Mouse (Mus musculus) G1E-ER4 (cell line): ENCODE data around the gene Nusap1. TPM values are rescaled to one million over a fixed set of nuclear protein-coding genes. Genes with fewer than 3 reads are reported as not detected.

Experiments used
- GATA1 ChIP-seq: IDR thresholded peaks from one replicate; pipeline ENCODE4 v1.8.0; 2012; ENCODE audit warnings: low read length, inconsistent platforms
- polyA plus RNA-seq: library from polyadenylated mRNA; stranded (reverse); fragments of >175 nt; gene quantifications from 2 replicates; pipeline ENCODE4 v1.2.3, GENCODE M21; 2012

The Nusap1 gene
- polyA plus RNA-seq, 1 experiment: 1.9 TPM

- no peak for TF ChIP-seq GATA1
These were observed 81.9 kb downstream of the Nusap1 start for GRCm38 (mm10) chr2:119699962-119700361.

Other genes with a start within 250 kb of the Nusap1 start
- 6.6 and 8.0 TPM in 2 replicates for gene Ino80, start 140.6 kb upstream of the Nusap1 start, polyA plus RNA-seq
- gene Exd1, start 70.7 kb upstream of the Nusap1 start, polyA plus RNA-seq: 0.18 and 0.27 TPM in 2 replicates
- gene Chp1, start 70.6 kb upstream of the Nusap1 start, polyA plus RNA-seq: 13.0 and 17.3 TPM in 2 replicates
- 38.2 and 63.8 TPM in 2 replicates for gene Oip5, start 171 bp downstream of the Nusap1 start, polyA plus RNA-seq
- gene Ndufaf1, start 44.5 kb downstream of the Nusap1 start, polyA plus RNA-seq: 3.9 and 7.1 TPM in 2 replicates
- gene Rtf1, start 56.8 kb downstream of the Nusap1 start, polyA plus RNA-seq: 48.9 and 72.7 TPM in 2 replicates
- 1.9 and 2.1 TPM in 2 replicates for gene Itpka, start 124.0 kb downstream of the Nusap1 start, polyA plus RNA-seq
- gene Ltk, start 142.1 kb downstream of the Nusap1 start, polyA plus RNA-seq: not detected in 2 replicates
- 25.6 and 33.3 TPM in 2 replicates for gene Rpap1, start 169.2 kb downstream of the Nusap1 start, polyA plus RNA-seq
- gene Tyro3, start 179.4 kb downstream of the Nusap1 start, polyA plus RNA-seq: 0.18 and 0.32 TPM in 2 replicates